Mouse (Mus musculus): Measurements from ENCODE around the gene Pkdcc. TPM values are rescaled to one million over a fixed set of nuclear protein-coding genes. Genes with fewer than 3 reads are reported as not detected.

The Pkdcc gene
- polyA plus RNA-seq, 1 experiment from 2014 or later: 15.8 TPM

DNA sequence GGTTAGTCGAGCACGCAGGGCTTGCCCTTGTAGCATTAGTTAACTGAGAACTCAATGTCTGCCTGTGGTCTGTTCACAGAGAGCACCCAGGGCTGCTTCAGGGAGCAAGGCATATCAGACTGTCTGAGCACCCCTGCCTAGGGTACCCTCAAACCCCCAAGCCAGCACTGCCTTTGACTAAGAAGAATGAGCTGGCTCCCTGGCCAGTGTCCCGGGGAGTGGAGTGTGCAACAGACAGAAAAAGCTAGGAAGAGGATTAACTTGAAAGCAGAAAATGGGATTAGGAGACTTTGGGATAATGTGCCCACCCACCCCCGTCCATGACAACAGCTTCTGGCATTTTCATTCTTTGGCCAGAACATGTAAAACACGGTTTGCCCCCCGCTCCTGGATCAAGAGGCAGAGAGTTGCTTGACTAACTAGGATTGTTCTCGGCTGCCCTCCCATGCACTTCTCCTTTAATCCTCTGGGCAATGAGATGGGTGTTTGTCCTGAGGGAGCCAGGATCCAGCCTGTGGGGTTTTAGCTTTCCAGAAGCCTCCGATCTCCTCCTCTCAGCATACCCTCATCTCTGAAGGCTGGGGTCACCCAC, 11.4 kb downstream of the Pkdcc start:
- H3K36me3 ChIP-seq: peaks cover 30% of the 10 kb centered on the region
- H3K27me3 ChIP-seq: peaks cover 96% of the 10 kb centered on the region
- H3K4me2 ChIP-seq (replicated peaks): no peak overlapping the region
- H3K9ac ChIP-seq: no peak overlapping the region
- no peak for ATAC-seq (ENCODE audit: low FRiP score, low read depth)
- no peak overlapping the region for H3K27ac ChIP-seq
- no peak overlapping the region for H3K4me3 ChIP-seq
- no peaks in the 10 kb centered on the region for H3K9me3 ChIP-seq
- H3K4me1 ChIP-seq: peaks cover 22% of the 10 kb centered on the region
- 65% methylated on average over 8 of the region's 8 CpGs for WGBS

DNA sequence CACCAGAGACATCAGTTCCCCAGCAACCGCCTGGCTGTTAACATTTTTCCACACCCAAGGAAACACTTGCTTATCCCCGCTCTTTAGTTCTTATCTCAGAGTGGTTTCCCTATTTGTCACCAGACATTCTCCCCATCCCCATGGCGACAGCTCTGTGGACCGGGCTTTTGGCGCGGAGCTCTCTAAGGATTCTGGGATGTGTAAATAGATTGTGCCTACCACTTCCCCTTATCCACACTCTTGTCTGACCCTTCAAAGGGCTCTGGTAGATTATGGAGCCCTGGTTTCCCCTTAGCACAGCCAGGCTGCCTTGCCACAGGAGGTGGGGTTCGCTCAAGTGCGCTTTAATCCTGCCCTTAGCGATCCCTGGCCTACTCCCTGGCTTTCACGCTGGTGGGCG, 16.3 kb downstream of the Pkdcc start:
- Histone ChIP-seq H3K4me2 (replicated peaks) (no peak overlapping the region), H3K4me3 (no peak overlapping the region), H3K9ac (no peak overlapping the region), H3K27ac (no peak overlapping the region), H3K36me3 (no peaks in the 10 kb centered on the region), H3K9me3 (no peaks in the 10 kb centered on the region), H3K4me1 (no peaks in the 10 kb centered on the region), H3K27me3 (peaks cover 75% of the 10 kb centered on the region)
- ATAC-seq (ENCODE audit: low FRiP score, low read depth): no peak
- 70% methylated on average over 11 of the region's 11 CpGs for WGBS

DNA sequence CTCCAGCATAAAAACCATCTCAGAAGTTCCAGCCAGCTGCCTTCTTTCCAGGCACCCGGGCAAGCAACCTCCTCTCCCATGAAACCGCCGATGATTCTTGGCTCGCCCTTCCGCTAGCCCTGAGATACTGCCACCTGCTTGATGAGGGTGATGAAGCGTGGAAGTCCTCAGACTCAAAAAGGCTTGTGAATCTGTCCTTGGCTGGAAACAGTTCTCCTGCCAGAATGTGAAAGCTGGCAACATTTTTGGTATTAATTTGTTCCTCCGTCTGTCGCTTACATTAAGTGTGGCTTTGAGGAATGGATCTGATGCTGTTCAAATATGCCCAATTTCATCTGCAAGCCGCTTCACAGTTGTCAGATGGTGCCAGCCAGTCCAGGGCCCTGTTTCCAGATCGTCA, 20.1 kb downstream of the Pkdcc start:
- H3K36me3 ChIP-seq: no peaks in the 10 kb centered on the region
- H3K9me3 ChIP-seq: no peaks in the 10 kb centered on the region
- no peak overlapping the region for H3K4me3 ChIP-seq
- ATAC-seq (ENCODE audit: low FRiP score, low read depth): no peak
- 87% methylated on average over 10 of the region's 10 CpGs for WGBS
- H3K27me3 ChIP-seq: peaks cover 77% of the 10 kb centered on the region
- H3K9ac ChIP-seq: no peak overlapping the region
- H3K4me2 ChIP-seq (replicated peaks): no peak overlapping the region
- no peaks in the 10 kb centered on the region for H3K4me1 ChIP-seq
- no peak overlapping the region for H3K27ac ChIP-seq

DNA sequence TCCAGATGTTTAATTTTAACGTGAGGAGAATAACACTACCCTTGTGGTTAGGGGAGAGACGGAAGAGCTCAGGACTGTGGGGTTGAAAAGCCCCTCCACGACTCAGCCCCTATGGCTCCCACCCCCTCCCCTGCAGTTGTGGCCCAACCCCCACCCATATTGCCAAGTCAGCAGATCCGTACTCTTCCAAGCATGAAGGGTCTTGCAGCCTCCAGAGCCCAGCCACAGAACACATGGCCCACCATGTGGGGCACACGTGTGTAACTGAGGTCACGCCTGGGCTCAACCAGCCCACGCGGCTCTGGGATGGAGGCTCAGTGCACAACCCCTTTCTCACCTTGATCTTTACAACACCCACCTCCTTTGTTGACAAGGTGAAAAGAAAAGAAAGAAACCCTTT, 21.1 kb downstream of the Pkdcc start:
- H3K9ac ChIP-seq: no peak overlapping the region
- no peak overlapping the region for H3K27ac ChIP-seq
- no peak overlapping the region for H3K4me3 ChIP-seq
- WGBS: 54% methylated on average over 8 of the region's 8 CpGs
- H3K4me2 ChIP-seq (replicated peaks): no peak overlapping the region
- H3K9me3 ChIP-seq: no peaks in the 10 kb centered on the region
- no peaks in the 10 kb centered on the region for H3K4me1 ChIP-seq
- H3K36me3 ChIP-seq: no peaks in the 10 kb centered on the region
- H3K27me3 ChIP-seq: peaks cover 68% of the 10 kb centered on the region
- no peak for ATAC-seq (ENCODE audit: low FRiP score, low read depth)

DNA sequence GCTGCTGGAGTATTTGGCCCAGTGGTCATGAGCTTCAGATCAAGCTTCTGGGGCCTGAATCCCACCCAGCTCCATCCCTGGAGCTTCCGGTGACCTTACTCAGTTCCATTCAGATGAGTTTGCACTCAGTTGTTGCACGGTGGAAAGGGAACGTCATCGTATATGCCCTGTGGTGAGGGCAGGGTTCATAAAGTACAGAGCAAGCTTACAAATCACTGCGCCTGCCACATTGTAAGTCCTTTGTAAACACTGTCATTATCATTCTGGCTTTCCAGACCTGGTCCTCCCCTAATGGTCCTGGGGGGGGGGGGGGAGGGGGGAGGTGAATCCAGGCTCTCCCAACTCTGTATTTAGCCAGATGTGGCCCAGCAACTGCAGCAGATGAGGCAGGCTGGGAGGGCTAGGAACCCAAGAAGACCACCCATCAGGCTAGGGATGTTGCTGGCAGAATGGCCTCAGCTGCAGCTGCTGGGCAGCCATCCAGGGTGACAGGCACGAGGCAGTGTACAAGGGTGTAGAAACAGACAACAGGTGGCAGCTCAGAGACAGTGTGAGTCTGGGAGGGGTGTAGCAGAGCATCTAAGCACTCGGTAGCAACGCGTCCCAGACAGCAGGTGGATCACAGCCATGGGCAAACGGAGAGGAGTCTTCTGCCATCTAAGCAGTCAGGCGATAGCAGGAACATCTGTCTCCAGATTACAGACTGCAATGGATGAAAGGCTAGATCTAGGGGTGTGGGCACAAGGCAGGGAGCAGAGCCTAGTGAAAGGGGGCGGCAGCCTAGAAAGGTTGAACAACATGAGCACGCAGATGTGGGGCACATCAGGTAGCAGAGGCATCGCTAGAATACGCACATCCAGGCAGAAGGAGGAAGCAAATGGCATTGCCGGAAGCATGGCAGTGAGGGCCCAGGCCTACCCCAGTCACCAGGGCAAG, 23.3 kb downstream of the Pkdcc start:
- WGBS: 63% methylated on average over 16 of the region's 16 CpGs
- ATAC-seq (ENCODE audit: low FRiP score, low read depth): peak; percentile 89
- Histone ChIP-seq H3K4me2 (replicated peaks) (no peak overlapping the region), H3K27me3 (peaks cover 68% of the 10 kb centered on the region), H3K9ac (no peak overlapping the region), H3K9me3 (no peaks in the 10 kb centered on the region), H3K27ac (no peak overlapping the region), H3K4me3 (no peak overlapping the region), H3K36me3 (no peaks in the 10 kb centered on the region), H3K4me1 (no peaks in the 10 kb centered on the region)

DNA sequence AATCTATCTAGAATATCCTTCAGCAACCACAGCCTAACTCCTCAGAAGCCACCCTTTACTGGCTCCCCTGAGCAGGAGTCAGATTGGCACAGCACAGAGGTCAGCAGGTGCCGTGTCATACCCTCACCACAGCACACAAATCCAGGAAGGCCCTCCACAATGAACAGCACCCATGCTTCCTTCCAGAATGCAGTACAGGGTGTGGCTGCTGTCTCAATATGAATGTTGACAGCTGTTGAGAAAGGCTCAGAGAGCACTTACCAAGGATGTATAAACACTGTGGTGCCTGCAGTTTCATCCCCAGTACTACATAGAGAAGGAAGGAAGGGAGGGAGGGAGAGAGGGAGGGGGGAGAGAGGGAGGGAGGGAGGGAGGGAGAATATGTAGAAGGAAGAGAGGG, 29.4 kb downstream of the Pkdcc start:
- no peak overlapping the region for H3K9ac ChIP-seq
- H3K4me1 ChIP-seq: no peaks in the 10 kb centered on the region
- no peak overlapping the region for H3K4me3 ChIP-seq
- no peaks in the 10 kb centered on the region for H3K36me3 ChIP-seq
- H3K27ac ChIP-seq: no peak overlapping the region
- 65% methylated on average over 1 of the region's 1 CpGs for WGBS
- ATAC-seq (ENCODE audit: low FRiP score, low read depth): no peak
- no peak overlapping the region for H3K4me2 ChIP-seq (replicated peaks)
- no peaks in the 10 kb centered on the region for H3K9me3 ChIP-seq
- H3K27me3 ChIP-seq: peaks cover 82% of the 10 kb centered on the region

DNA sequence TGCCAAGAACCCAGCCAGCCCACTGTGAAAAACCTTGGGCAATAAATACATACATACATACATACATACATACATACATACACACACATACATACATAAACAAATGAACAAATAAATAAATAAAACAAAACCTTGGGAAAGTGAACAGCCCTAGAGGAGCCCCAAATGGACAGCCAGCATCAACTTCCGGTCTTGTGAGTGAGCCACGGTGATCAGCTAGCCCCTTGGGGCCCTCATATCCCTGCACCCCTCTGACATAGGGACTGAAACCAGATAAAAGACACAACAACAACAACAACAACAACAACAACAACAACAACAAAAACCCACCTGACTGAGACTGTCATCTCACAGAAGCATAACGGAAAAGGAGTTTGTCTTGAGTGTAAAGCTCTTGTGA, 30.4 kb downstream of the Pkdcc start:
- 70% methylated on average over 3 of the region's 3 CpGs for WGBS

DNA sequence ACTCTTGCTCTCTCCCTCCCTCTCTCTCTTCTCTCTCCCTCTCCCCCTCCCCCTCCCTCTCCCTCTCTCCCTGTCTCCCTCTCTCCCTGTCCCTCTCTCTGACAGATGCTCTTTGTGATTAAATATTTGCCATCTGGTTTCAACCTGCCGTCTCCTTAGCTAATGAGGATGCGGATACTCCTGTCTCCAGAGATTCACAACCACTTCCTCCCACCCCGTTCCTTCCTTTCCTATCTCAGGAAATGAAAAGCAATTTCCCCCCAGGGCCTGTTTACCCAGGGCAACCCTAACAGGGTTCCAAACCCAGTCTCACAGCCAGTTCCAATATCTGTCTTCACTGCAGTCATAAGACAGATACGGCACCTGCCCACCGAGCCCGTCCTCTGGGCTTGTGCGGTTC, 31.0 kb downstream of the Pkdcc start:
- Histone ChIP-seq H3K36me3 (no peaks in the 10 kb centered on the region), H3K27ac (no peak overlapping the region), H3K9me3 (no peaks in the 10 kb centered on the region), H3K4me3 (no peak overlapping the region), H3K27me3 (peaks cover 92% of the 10 kb centered on the region), H3K4me2 (replicated peaks) (no peak overlapping the region), H3K4me1 (no peaks in the 10 kb centered on the region), H3K9ac (no peak overlapping the region)
- WGBS: 32% methylated on average over 7 of the region's 7 CpGs
- ATAC-seq (ENCODE audit: low FRiP score, low read depth): no peak

More for the DNA sequence above, 30.4 kb downstream of the Pkdcc start:
- Histone ChIP-seq H3K9me3 (no peaks in the 10 kb centered on the region), H3K4me2 (replicated peaks) (no peak overlapping the region), H3K27ac (no peak overlapping the region), H3K4me1 (no peaks in the 10 kb centered on the region), H3K9ac (no peak overlapping the region), H3K4me3 (no peak overlapping the region), H3K36me3 (no peaks in the 10 kb centered on the region), H3K27me3 (peaks cover 86% of the 10 kb centered on the region)
- no peak for ATAC-seq (ENCODE audit: low FRiP score, low read depth)

DNA sequence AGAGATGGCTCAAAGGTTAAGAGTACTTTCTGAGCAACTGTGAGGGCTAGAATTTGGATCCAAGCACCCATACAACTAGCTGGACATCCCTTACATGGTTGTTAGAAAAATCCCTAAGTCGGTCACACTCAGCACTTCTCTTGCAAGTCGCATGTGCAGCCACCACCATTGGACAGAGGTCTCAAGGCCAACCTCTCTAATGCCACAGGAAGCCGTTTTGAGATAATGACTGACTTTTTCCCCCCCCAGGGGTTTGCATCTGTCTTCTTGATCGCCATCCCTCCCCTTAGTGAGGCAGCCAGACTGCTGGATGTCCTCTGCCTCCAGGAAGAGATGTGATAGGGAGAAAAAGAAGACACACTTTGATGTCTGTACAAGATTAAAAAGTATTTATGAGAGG, 32.1 kb downstream of the Pkdcc start:
- no peaks in the 10 kb centered on the region for H3K36me3 ChIP-seq
- H3K27me3 ChIP-seq: peaks cover 98% of the 10 kb centered on the region
- WGBS: 61% methylated on average over 4 of the region's 4 CpGs

DNA sequence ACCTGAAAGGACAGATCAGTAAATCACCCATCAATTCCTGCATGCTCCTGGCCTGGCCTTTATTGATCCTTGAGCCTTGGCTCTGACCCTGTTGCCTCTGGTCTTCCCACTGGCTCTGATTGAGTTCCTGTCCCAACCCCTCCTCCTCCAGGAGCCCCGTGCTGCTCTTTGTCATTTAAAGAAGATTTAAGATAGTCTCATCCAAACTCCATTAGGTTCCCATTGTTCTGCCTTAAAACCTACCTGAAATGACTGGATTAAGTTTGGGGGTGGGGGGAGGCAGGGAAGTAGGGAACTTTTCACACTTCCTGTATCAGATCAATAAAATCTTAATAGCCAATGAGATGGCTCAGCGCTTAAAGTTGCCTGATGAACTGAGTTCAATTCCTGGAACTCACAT, 33.4 kb downstream of the Pkdcc start:
- no peak for ATAC-seq (ENCODE audit: low FRiP score, low read depth)

More for the DNA sequence above, 32.1 kb downstream of the Pkdcc start:
- Histone ChIP-seq H3K9ac (no peak overlapping the region), H3K9me3 (no peaks in the 10 kb centered on the region), H3K4me3 (no peak overlapping the region), H3K27ac (no peak overlapping the region), H3K4me2 (replicated peaks) (no peak overlapping the region), H3K4me1 (no peaks in the 10 kb centered on the region)
- no peak for ATAC-seq (ENCODE audit: low FRiP score, low read depth)

DNA sequence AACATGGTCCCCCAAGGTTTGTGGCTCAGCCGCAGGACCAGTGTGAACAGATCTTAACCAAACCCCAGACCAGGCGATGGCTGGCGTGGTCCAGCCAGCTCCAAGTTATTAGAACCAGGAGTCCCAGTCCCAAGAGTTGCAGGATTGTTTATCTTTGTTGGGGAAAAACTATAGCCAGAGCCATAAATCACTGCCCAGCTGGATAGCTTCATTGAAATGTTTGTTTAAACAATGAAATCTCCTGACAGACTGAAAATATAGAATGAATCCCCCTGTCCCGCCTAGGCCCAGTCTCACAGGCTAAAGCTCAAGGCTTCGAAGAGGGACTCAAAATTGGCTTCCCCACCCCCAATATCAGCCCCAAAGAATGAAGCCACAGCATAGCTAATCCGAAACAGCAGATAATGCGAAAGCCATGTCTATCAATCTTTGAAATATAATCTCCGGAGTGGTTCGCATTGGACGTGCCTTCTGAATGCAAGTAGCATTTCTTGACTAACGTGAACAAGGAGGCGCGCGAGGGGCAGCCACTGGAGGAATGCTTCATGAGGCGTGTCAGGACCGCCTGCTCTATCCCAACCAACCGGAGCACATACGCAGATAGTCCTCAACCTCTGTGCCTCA, 35.9 kb downstream of the Pkdcc start:
- no peaks in the 10 kb centered on the region for H3K4me1 ChIP-seq

More for the DNA sequence above, 33.4 kb downstream of the Pkdcc start:
- H3K27me3 ChIP-seq: peaks cover 96% of the 10 kb centered on the region
- H3K4me2 ChIP-seq (replicated peaks): no peak overlapping the region
- H3K4me1 ChIP-seq: no peaks in the 10 kb centered on the region
- no peak overlapping the region for H3K4me3 ChIP-seq
- no peak overlapping the region for H3K27ac ChIP-seq
- no peak overlapping the region for H3K9ac ChIP-seq
- no peaks in the 10 kb centered on the region for H3K9me3 ChIP-seq
- no peaks in the 10 kb centered on the region for H3K36me3 ChIP-seq
- 48% methylated on average over 2 of the region's 2 CpGs for WGBS

DNA sequence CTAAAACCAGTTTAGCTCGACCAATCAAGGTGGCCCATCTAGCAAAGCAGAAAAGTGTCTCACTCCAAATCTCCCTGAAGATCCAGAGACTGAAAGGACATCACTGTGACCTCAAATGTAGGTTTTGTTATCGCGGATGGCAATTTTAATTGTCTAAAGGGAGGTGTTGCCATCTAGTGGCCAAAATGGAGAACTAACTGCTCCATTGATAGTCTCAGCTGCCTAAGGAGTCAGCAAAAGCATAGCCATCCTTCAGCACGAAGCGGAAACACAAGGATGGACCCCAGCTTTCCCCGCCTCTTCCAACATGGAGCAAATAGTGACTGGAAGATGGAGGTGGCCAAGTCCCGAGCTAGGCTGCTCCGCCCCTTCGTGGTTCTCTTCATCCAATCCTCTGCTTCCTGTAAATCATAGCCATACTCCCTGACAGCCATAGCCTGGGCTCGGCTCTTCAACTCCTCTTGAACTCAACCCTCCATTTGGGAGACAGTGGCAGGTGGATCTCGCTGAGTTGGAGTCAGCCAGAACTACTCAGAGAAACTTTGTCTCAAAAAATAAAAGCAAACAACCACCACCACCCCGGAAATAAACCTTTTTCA, 38.1 kb downstream of the Pkdcc start:
- peaks cover 60% of the 10 kb centered on the region for H3K27me3 ChIP-seq
- no peak overlapping the region for H3K9ac ChIP-seq
- H3K36me3 ChIP-seq: no peaks in the 10 kb centered on the region
- no peak overlapping the region for H3K4me3 ChIP-seq
- no peaks in the 10 kb centered on the region for H3K9me3 ChIP-seq
- 0 out of 2 replicates have a peak overlapping the region, but pooled peaks have one; percentile 5 for H3K4me2 ChIP-seq (replicated peaks)
- H3K4me1 ChIP-seq: no peaks in the 10 kb centered on the region
- no peak overlapping the region for H3K27ac ChIP-seq
- WGBS: 26% methylated on average over 12 of the region's 12 CpGs
- ATAC-seq (ENCODE audit: low FRiP score, low read depth): peak; percentile 40

More for the DNA sequence above, 35.9 kb downstream of the Pkdcc start:
- H3K36me3 ChIP-seq: no peaks in the 10 kb centered on the region
- H3K4me2 ChIP-seq (replicated peaks): no peak overlapping the region
- ATAC-seq (ENCODE audit: low FRiP score, low read depth): no peak
- no peaks in the 10 kb centered on the region for H3K9me3 ChIP-seq
- H3K27me3 ChIP-seq: peaks cover 81% of the 10 kb centered on the region
- no peak overlapping the region for H3K27ac ChIP-seq
- H3K4me3 ChIP-seq: no peak overlapping the region
- no peak overlapping the region for H3K9ac ChIP-seq
- 72% methylated on average over 18 of the region's 18 CpGs for WGBS
